Mouse (Mus musculus) neutrophil, adult 83 days (primary cell): ENCODE data around the gene Cyp1a1. TPM values are rescaled to one million over a fixed set of nuclear protein-coding genes. Genes with fewer than 3 reads are reported as not detected.

ENCODE experiments used
- total RNA-seq, 2 experiments: library from RNA; stranded (reverse); gene quantifications; one replicate each; pipeline ENCODE4 v1.2.4; 2023

Gene Cyp1a1
- not detected for total RNA-seq

DNA sequence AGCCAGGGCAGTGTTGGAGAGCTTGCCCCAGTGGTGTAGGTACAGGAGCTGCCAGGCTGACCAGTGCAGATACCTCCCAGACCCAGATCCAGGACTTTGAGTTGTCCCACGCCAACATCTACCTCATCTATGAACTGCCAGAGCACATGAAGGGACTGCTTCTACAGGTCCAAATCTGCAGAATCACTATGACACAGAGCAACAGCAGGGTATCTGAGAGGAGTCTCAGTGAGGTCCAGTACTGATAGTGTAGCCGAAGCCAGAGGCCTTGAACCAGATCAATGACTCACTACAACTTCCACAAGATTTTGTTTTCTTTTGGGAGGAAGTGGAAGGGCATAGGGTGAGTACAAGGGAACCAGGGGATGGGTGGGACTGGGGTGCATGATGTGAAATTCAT, at the start of gene Cyp1a1:
TSS of gene Cyp1a1 (plus strand) at position 178 of the 400 bp plus-strand sequence.

GRCm38 (mm10) chr9:57653283-57653682, 34.4 kb upstream of the Cyp1a1 start, which contains the start of gene Csk:
Gene Csk, minus strand, starts transcription at chr9:57653631.

DNA sequence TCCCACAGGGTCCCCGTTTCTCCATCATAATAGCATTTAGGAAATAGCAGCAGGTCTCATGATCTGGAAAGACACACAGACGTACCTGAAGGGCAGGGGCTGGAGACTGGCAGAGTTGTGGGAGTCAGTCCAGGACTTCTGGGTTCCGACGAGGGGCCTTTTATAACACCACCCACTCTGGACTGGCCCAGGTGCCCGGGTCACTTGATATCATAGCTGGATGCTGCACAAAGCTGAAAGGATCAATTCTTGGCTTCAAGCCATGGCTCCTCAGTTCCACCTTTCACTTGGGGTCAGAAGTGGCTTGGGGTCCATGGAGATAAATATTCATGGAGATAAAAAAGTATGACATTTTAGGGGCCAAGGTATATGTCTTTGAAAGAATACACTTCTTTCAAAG, 4.2 kb upstream of the Cyp1a1 start, which contains the start of gene Cyp1a2:
TSS of gene Cyp1a2 (minus strand) at position 184 of the 400 bp plus-strand sequence.

GRCm38 (mm10) chr9:57708068-57708719, 20.5 kb downstream of the Cyp1a1 start, which contains the start of gene Edc3:
Gene Edc3, plus strand, starts transcription at chr9:57708540.

Other genes starting within 250 kb of the Cyp1a1 start
- 10 to 100 TPM; 27.3 to 27.8 TPM for gene Ppcdc, start 247.8 kb upstream of the Cyp1a1 start, total RNA-seq
- gene Scamp5, start 219.9 kb upstream of the Cyp1a1 start, total RNA-seq: under 1 TPM; 0.11 to 0.57 TPM
- gene Rpp25, start 183.9 kb upstream of the Cyp1a1 start, total RNA-seq: not detected
- gene Cox5a, start 166.7 kb upstream of the Cyp1a1 start, total RNA-seq: 100 to 1,000 TPM; 110 to 118 TPM
- 1 to 10 TPM; 8.2 to 9.1 TPM for gene Fam219b, start 150.4 kb upstream of the Cyp1a1 start, total RNA-seq
- 10 to 100 TPM; 10.6 to 11.7 TPM for gene Mpi, start 135.2 kb upstream of the Cyp1a1 start, total RNA-seq
- 100 to 1,000 TPM; 120 to 128 TPM for gene Scamp2, start 127.0 kb upstream of the Cyp1a1 start, total RNA-seq
- 10 to 100 TPM; 31.1 to 32.8 TPM for gene Ulk3, start 98.5 kb upstream of the Cyp1a1 start, total RNA-seq
- not detected for gene Cplx3, start 81.6 kb upstream of the Cyp1a1 start, total RNA-seq
- not detected for gene Lman1l, start 67.2 kb upstream of the Cyp1a1 start, total RNA-seq
- gene Csk, start 34.3 kb upstream of the Cyp1a1 start, total RNA-seq: 100 to 1,000 TPM; 178 TPM
- not detected for gene Cyp1a2, start 4.2 kb upstream of the Cyp1a1 start, total RNA-seq
- gene Edc3, start 20.6 kb downstream of the Cyp1a1 start, total RNA-seq: 10 to 100 TPM; 13.3 to 16.1 TPM
- 100 to 1,000 TPM; 130 to 131 TPM for gene Clk3, start 77.9 kb downstream of the Cyp1a1 start, total RNA-seq
- gene Arid3b, start 148.9 kb downstream of the Cyp1a1 start, total RNA-seq: 10 to 100 TPM; 41.0 to 44.8 TPM
- gene Ubl7, start 223.1 kb downstream of the Cyp1a1 start, total RNA-seq: 10 to 100 TPM; 57.9 to 68.5 TPM